9 mouse cellular contexts compared by ENCODE assay signal in the genomic region with DNA sequence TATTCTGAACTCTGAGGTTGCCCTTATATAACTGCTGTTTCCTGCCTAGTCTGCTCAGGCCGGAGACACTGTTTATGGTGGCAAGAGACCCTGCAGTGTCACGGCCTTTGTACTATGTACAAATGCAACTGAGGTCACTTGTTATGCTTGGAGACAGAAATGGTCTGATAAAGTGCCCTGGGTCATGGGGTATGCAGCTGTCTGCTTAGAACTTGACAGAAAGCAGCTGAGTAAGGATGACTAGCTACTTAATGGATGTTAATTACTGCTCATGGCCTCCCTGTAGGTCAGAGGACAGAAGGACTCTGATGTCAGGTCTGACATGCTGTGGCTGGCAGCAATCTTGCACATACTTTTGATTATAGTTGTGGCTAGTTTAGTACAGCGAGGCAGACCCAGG.
A peak's percentile ranks its signal among the peaks of the same experiment; 100 is the strongest.
DNase-seq lines count a peak whose midpoint lies in the region.
"Had no signal": no experiment of that assay in that cellular context is flagged by ENCODE, and none has a peak within 500 bp of the region (broad histone marks: within the 10 kb centered on the region; RNA-seq: fewer than 3 reads in every experiment).

No protein-coding gene starts in this region.

- intact Hi-C loops in left cerebral cortex, postnatal 10 days (cut with DNase I) = no loop called here

- peak; percentile 5 for DNase-seq in lung, postnatal 10 days
- no peak for DNase-seq in lung, postnatal 25 days (ENCODE audit: low spot score)
- DNase-seq in heart, adult 18-20 months = peak; percentile 20 to 26
- DNase-seq in kidney, adult 18-20 months = peak; percentile 6
- peak; percentile 32 for DNase-seq in retina, postnatal 1 day
- no peak for DNase-seq in left cerebral cortex, postnatal 10 days (ENCODE audit: extremely low spot score in 1 of 2, low spot score in 2 of 2)
- DNase-seq in spleen, adult 18-20 months = no peak
- DNase-seq in thymus, postnatal 36 days = no peak
- DNase-seq: left cerebral cortex, postnatal 4 days had no signal

Comparison
In these comparisons a context has a peak if more than half of its experiments do, and no peak if none do; other contexts are left out.
1. DNase-seq: peak in lung, postnatal 10 days (single experiment), heart, adult 18-20 months (2 of 2), kidney, adult 18-20 months (single experiment) and retina, postnatal 1 day (single experiment); none in lung, postnatal 25 days (single experiment), left cerebral cortex, postnatal 10 days (0 of 2), spleen, adult 18-20 months (0 of 2) and thymus, postnatal 36 days (0 of 2).